Mouse (Mus musculus): ENCODE data around the gene Mfrp.

Mfrp gene

GRCm38 (mm10) chr9:44129633-44130032 is 28.1 kb downstream of the Mfrp start:
- no peak for DNase-seq (ENCODE audit: low read depth, low spot score)

GRCm38 (mm10) chr9:44130034-44130433 is 28.5 kb downstream of the Mfrp start:
- peak; percentile 85 for DNase-seq (ENCODE audit: low read depth, low spot score)

GRCm38 (mm10) chr9:44130581-44131275 is 29.2 kb downstream of the Mfrp start:
- peak; percentile 49 for DNase-seq (ENCODE audit: low read depth, low spot score)

GRCm38 (mm10) chr9:44131276-44131590 is 29.7 kb downstream of the Mfrp start:
- DNase-seq (ENCODE audit: low read depth, low spot score), result no peak

- DNase-seq (ENCODE audit: low read depth, low spot score), result no peak
Measured at GRCm38 (mm10) chr9:44132200-44132599, 30.7 kb downstream of the Mfrp start.

- no peak for DNase-seq (ENCODE audit: low read depth, low spot score)
Measured at GRCm38 (mm10) chr9:44133287-44133686, 31.8 kb downstream of the Mfrp start.

GRCm38 (mm10) chr9:44134101-44134850 is 32.7 kb downstream of the Mfrp start, which contains the start of gene Mcam:
Mcam (plus strand) TSS chr9:44134469.
- peak; percentile 44 for DNase-seq (ENCODE audit: low read depth, low spot score)

- DNase-seq (ENCODE audit: low read depth, low spot score), result peak; percentile 44
Measured at GRCm38 (mm10) chr9:44134851-44135730, 33.6 kb downstream of the Mfrp start.

- no peak for DNase-seq (ENCODE audit: low read depth, low spot score)
Measured at GRCm38 (mm10) chr9:44135731-44136411, 34.3 kb downstream of the Mfrp start.

GRCm38 (mm10) chr9:44137846-44138245 is 36.3 kb downstream of the Mfrp start:
- no peak for DNase-seq (ENCODE audit: low read depth, low spot score)

- no peak for DNase-seq (ENCODE audit: low read depth, low spot score)
Measured at GRCm38 (mm10) chr9:44141951-44142350, 40.4 kb downstream of the Mfrp start.

GRCm38 (mm10) chr9:44143421-44143820 is 41.9 kb downstream of the Mfrp start:
- no peak for DNase-seq (ENCODE audit: low read depth, low spot score)

- no peak for DNase-seq (ENCODE audit: low read depth, low spot score)
Measured at GRCm38 (mm10) chr9:44144023-44144717, 42.6 kb downstream of the Mfrp start.

GRCm38 (mm10) chr9:44144718-44145060 is 43.2 kb downstream of the Mfrp start:
- DNase-seq (ENCODE audit: low read depth, low spot score), result no peak

GRCm38 (mm10) chr9:44147290-44147689 is 45.8 kb downstream of the Mfrp start:
- DNase-seq (ENCODE audit: low read depth, low spot score), result peak; percentile 39

Measured in CD4-positive helper T cell, adult 2 months (primary cell).